Mouse (Mus musculus) cerebral cortex, adult 2 months (tissue): ENCODE measurements around the gene Olfr472.

Experiments used
- WGBS: fragments of 180-500 bp; shearing (Covaris S2); methylation state at CpG from one replicate; pipeline ENCODE4 v1.1.7; 2018; 5-methylcytosine and 5-hydroxymethylcytosine counted together

Olfr472 gene

DNA sequence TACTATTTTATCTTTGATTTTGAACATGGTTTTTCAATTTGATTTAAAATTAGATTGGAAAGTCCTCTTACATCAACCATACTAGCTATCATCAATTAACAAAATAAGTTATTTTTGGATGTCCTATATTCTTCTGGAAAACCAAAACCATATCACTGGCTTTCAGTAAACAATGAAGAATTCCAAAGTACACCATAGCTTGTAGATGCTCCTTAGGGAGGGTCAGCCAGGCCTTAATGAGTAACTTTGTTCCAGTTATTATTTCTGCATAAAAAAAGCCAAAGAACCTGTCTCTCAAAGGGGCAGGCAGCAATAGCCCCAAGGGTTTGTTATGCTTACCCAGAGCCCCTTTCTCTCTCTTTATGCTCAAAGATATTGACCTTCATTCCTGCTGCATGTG lies at the start of gene Olfr472:
Olfr472 (plus strand) TSS at position 301 of the 400 bp plus-strand sequence.

DNA sequence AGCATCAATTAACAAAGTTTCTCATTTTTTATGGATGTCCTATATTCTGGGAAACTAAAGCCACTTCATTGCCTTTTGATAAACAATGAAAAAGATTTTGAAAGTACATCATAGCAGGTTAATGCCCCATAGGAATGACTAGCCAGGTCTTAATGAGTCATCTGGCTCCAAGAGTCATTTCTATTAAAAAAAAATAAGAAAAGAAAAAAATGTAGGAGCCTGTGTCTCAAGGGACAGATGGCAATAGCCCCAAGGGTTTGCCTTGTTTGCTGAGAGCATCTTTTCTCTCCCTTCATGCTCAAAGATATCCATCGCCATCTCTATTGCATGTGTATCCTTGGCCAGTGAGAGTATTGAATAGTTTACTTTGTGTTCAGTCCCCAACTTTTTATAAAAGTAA lies 32.4 kb downstream of the Olfr472 start, which contains the start of gene Olfr473:
Olfr473 (plus strand) TSS at position 301 of the 400 bp plus-strand sequence.
- WGBS: 96% methylated on average over 1 of the region's 1 CpGs

GRCm38 (mm10) chr7:107952539-107952938 lies 54.8 kb downstream of the Olfr472 start:
- WGBS: 96% methylated on average over 12 of the region's 12 CpGs

- WGBS: 74% methylated on average over 1 of the region's 1 CpGs
These were observed 56.6 kb downstream of the Olfr472 start, which contains the start of gene Olfr474 for GRCm38 (mm10) chr7:107954343-107954742. Gene Olfr474, plus strand, starts transcription at chr7:107954643.
